Mouse (Mus musculus): ENCODE measurements at regions not wholly inside any gene's neighbourhood (a gene's known extent, or its start where the extent isn't known, plus 50 kb on each side); places are given as distances from the start of the nearest gene placed in this dataset.

GRCm38 (mm10) chr9:43873841-43874240 is 130.1 kb downstream of the Nectin1 start:
- no peak overlapping the region for H3K4me3 ChIP-seq (ENCODE audit: low read depth, low read length)
- no peaks in the 10 kb centered on the region for H3K4me1 ChIP-seq (ENCODE audit: insufficient read depth, low read depth, low read length)
- ATAC-seq (ENCODE audit: extremely low read depth, insufficient number of reproducible peaks, low FRiP score, poor library complexity, severe bottlenecking), result no peak
- DNase-seq (ENCODE audit: low spot score), result no peak
- H3K9me3 ChIP-seq (replicated peaks), result peaks cover 10% of the 10 kb centered on the region; the same call in 1 of the 2 replicates
- H3K36me3 ChIP-seq (replicated peaks), result no peaks in the 10 kb centered on the region
- no peaks in the 10 kb centered on the region for H3K27me3 ChIP-seq (ENCODE audit: insufficient read depth, low read length)
- TF ChIP-seq GATA2 (IDR thresholded peaks at IDR 0.05; ENCODE audit: borderline replicate concordance, low read depth, low read length), result no peak
- no peak for TF ChIP-seq TAL1 (conservative IDR thresholded peaks at IDR 0.05; ENCODE audit: low read depth, low read length)
- no peak for TF ChIP-seq GATA1 (IDR thresholded peaks at IDR 0.05; ENCODE audit: borderline replicate concordance, low read length)
- TF ChIP-seq CTCF (IDR thresholded peaks at IDR 0.05; ENCODE audit: low read depth, low read length), result no peak
- TF ChIP-seq POLR2AphosphoS5 (IDR thresholded peaks at IDR 0.05; ENCODE audit: insufficient replicate concordance, low read depth, low read length), result no peak

- no peak for DNase-seq (ENCODE audit: low spot score)
- no peak for ATAC-seq (ENCODE audit: extremely low read depth, insufficient number of reproducible peaks, low FRiP score, poor library complexity, severe bottlenecking)
- H3K4me1 ChIP-seq (ENCODE audit: insufficient read depth, low read depth, low read length), result no peaks in the 10 kb centered on the region
- TF ChIP-seq POLR2AphosphoS5 (IDR thresholded peaks at IDR 0.05; ENCODE audit: insufficient replicate concordance, low read depth, low read length) (no peak), CTCF (IDR thresholded peaks at IDR 0.05; ENCODE audit: low read depth, low read length) (no peak), TAL1 (conservative IDR thresholded peaks at IDR 0.05; ENCODE audit: low read depth, low read length) (no peak), GATA2 (IDR thresholded peaks at IDR 0.05; ENCODE audit: borderline replicate concordance, low read depth, low read length) (no peak), GATA1 (IDR thresholded peaks at IDR 0.05; ENCODE audit: borderline replicate concordance, low read length) (no peak)
- no peak overlapping the region for H3K4me3 ChIP-seq (ENCODE audit: low read depth, low read length)
- H3K9me3 ChIP-seq (replicated peaks), result peaks cover 8% of the 10 kb centered on the region; the same call in 1 of the 2 replicates
- H3K27me3 ChIP-seq (ENCODE audit: insufficient read depth, low read length), result no peaks in the 10 kb centered on the region
- no peaks in the 10 kb centered on the region for H3K36me3 ChIP-seq (replicated peaks)
These were observed 130.5 kb downstream of the Nectin1 start for GRCm38 (mm10) chr9:43874332-43874731.

- no peak for DNase-seq (ENCODE audit: low spot score)
- TF ChIP-seq GATA1 (IDR thresholded peaks at IDR 0.05; ENCODE audit: borderline replicate concordance, low read length), result no peak
- TF ChIP-seq TAL1 (conservative IDR thresholded peaks at IDR 0.05; ENCODE audit: low read depth, low read length), result no peak
- TF ChIP-seq POLR2AphosphoS5 (IDR thresholded peaks at IDR 0.05; ENCODE audit: insufficient replicate concordance, low read depth, low read length), result no peak
- TF ChIP-seq CTCF (IDR thresholded peaks at IDR 0.05; ENCODE audit: low read depth, low read length), result no peak
- TF ChIP-seq GATA2 (IDR thresholded peaks at IDR 0.05; ENCODE audit: borderline replicate concordance, low read depth, low read length), result no peak
- no peaks in the 10 kb centered on the region for H3K4me1 ChIP-seq (ENCODE audit: insufficient read depth, low read depth, low read length)
- no peaks in the 10 kb centered on the region for H3K36me3 ChIP-seq (replicated peaks)
- no peaks in the 10 kb centered on the region for H3K27me3 ChIP-seq (ENCODE audit: insufficient read depth, low read length)
- H3K9me3 ChIP-seq (replicated peaks), result peaks cover 20% of the 10 kb centered on the region
- no peak for ATAC-seq (ENCODE audit: extremely low read depth, insufficient number of reproducible peaks, low FRiP score, poor library complexity, severe bottlenecking)
- no peak overlapping the region for H3K4me3 ChIP-seq (ENCODE audit: low read depth, low read length)
These were observed 135.6 kb downstream of the Nectin1 start for GRCm38 (mm10) chr9:43879220-43879968.

- Histone ChIP-seq H3K27me3 (ENCODE audit: insufficient read depth, low read length) (no peaks in the 10 kb centered on the region), H3K36me3 (replicated peaks) (no peaks in the 10 kb centered on the region), H3K4me3 (ENCODE audit: low read depth, low read length) (no peak overlapping the region), H3K9me3 (replicated peaks) (peaks cover 20% of the 10 kb centered on the region), H3K4me1 (ENCODE audit: insufficient read depth, low read depth, low read length) (no peaks in the 10 kb centered on the region)
- TF ChIP-seq GATA2 (IDR thresholded peaks at IDR 0.05; ENCODE audit: borderline replicate concordance, low read depth, low read length) (no peak), GATA1 (IDR thresholded peaks at IDR 0.05; ENCODE audit: borderline replicate concordance, low read length) (no peak), TAL1 (conservative IDR thresholded peaks at IDR 0.05; ENCODE audit: low read depth, low read length) (no peak), CTCF (IDR thresholded peaks at IDR 0.05; ENCODE audit: low read depth, low read length) (no peak), POLR2AphosphoS5 (IDR thresholded peaks at IDR 0.05; ENCODE audit: insufficient replicate concordance, low read depth, low read length) (no peak)
- no peak for DNase-seq (ENCODE audit: low spot score)
- no peak for ATAC-seq (ENCODE audit: extremely low read depth, insufficient number of reproducible peaks, low FRiP score, poor library complexity, severe bottlenecking)
These were observed 136.2 kb downstream of the Nectin1 start for GRCm38 (mm10) chr9:43879969-43880396.

- DNase-seq (ENCODE audit: low spot score), result no peak
These were observed 149.3 kb downstream of the Nectin1 start for GRCm38 (mm10) chr9:43893086-43893485.

GRCm38 (mm10) chr9:43899239-43899638 is 143.9 kb upstream of the Thy1 start:
- no peak for TF ChIP-seq CTCF (IDR thresholded peaks at IDR 0.05; ENCODE audit: low read depth, low read length)
- TF ChIP-seq GATA1 (IDR thresholded peaks at IDR 0.05; ENCODE audit: borderline replicate concordance, low read length), result no peak
- TF ChIP-seq POLR2AphosphoS5 (IDR thresholded peaks at IDR 0.05; ENCODE audit: insufficient replicate concordance, low read depth, low read length), result no peak
- TF ChIP-seq GATA2 (IDR thresholded peaks at IDR 0.05; ENCODE audit: borderline replicate concordance, low read depth, low read length), result no peak
- no peak for TF ChIP-seq TAL1 (conservative IDR thresholded peaks at IDR 0.05; ENCODE audit: low read depth, low read length)
- Histone ChIP-seq H3K27me3 (ENCODE audit: insufficient read depth, low read length) (no peaks in the 10 kb centered on the region), H3K36me3 (replicated peaks) (no peaks in the 10 kb centered on the region)

More at GRCm38 (mm10) chr9:43893086-43893485, 149.3 kb downstream of the Nectin1 start:
- ATAC-seq (ENCODE audit: extremely low read depth, insufficient number of reproducible peaks, low FRiP score, poor library complexity, severe bottlenecking), result no peak
- no peaks in the 10 kb centered on the region for H3K36me3 ChIP-seq (replicated peaks)
- H3K27me3 ChIP-seq (ENCODE audit: insufficient read depth, low read length), result no peaks in the 10 kb centered on the region
- H3K4me1 ChIP-seq (ENCODE audit: insufficient read depth, low read depth, low read length), result no peaks in the 10 kb centered on the region
- TF ChIP-seq CTCF (IDR thresholded peaks at IDR 0.05; ENCODE audit: low read depth, low read length), result no peak
- no peak for TF ChIP-seq GATA2 (IDR thresholded peaks at IDR 0.05; ENCODE audit: borderline replicate concordance, low read depth, low read length)
- TF ChIP-seq TAL1 (conservative IDR thresholded peaks at IDR 0.05; ENCODE audit: low read depth, low read length), result no peak
- TF ChIP-seq GATA1 (IDR thresholded peaks at IDR 0.05; ENCODE audit: borderline replicate concordance, low read length), result no peak
- no peak for TF ChIP-seq POLR2AphosphoS5 (IDR thresholded peaks at IDR 0.05; ENCODE audit: insufficient replicate concordance, low read depth, low read length)
- H3K4me3 ChIP-seq (ENCODE audit: low read depth, low read length), result no peak overlapping the region
- peaks cover 5% of the 10 kb centered on the region; the same call in 1 of the 2 replicates for H3K9me3 ChIP-seq (replicated peaks)

More at GRCm38 (mm10) chr9:43899239-43899638, 143.9 kb upstream of the Thy1 start:
- Histone ChIP-seq H3K9me3 (replicated peaks) (0 out of 2 replicates have a peak, but pooled peaks cover 6% of the 10 kb centered on the region), H3K4me1 (ENCODE audit: insufficient read depth, low read depth, low read length) (no peaks in the 10 kb centered on the region), H3K4me3 (ENCODE audit: low read depth, low read length) (no peak overlapping the region)
- ATAC-seq (ENCODE audit: extremely low read depth, insufficient number of reproducible peaks, low FRiP score, poor library complexity, severe bottlenecking) (no peak), DNase-seq (ENCODE audit: low spot score) (no peak)

All from G1E (cell line).